Mouse (Mus musculus) small intestine, adult 2 months (tissue): ENCODE results near the gene Tmem179. TPM values are rescaled to one million over a fixed set of nuclear protein-coding genes. Genes with fewer than 3 reads are reported as not detected.

Experiments used
- H3K27ac ChIP-seq: fragments of 200-500 bp; 2 replicates; pipeline ENCODE4 v1.5.1; 2012; ENCODE audit warnings: low read depth, low read length, control low read depth, inconsistent platforms; ENCODE audit not compliant: insufficient read depth
- H3K27me3 ChIP-seq: fragments of 200-500 bp; 2 replicates; pipeline ENCODE4 v1.6.1; 2012; ENCODE audit warnings: mild to moderate bottlenecking, moderate library complexity, low read length, inconsistent platforms; ENCODE audit not compliant: control insufficient read depth, insufficient read depth
- H3K36me3 ChIP-seq: fragments of 200-500 bp; 2 replicates; pipeline ENCODE4 v1.6.1; 2012; ENCODE audit warnings: mild to moderate bottlenecking, low read length, control low read depth, inconsistent platforms; ENCODE audit not compliant: control insufficient read depth, insufficient read depth
- H3K4me1 ChIP-seq: fragments of 200-500 bp; 2 replicates; pipeline ENCODE4 v1.6.1; 2012; ENCODE audit warnings: low read length, inconsistent platforms, mixed read lengths; ENCODE audit not compliant: control insufficient read depth, insufficient read depth, insufficient read length
- H3K4me3 ChIP-seq: fragments of 200-500 bp; 2 replicates; pipeline ENCODE4 v1.5.1; 2012; ENCODE audit warnings: low read depth, mild to moderate bottlenecking, control low read depth, inconsistent platforms, low read length, moderate library complexity
- CTCF ChIP-seq: fragments of 200-500 bp; IDR thresholded peaks from 2 replicates; pipeline ENCODE4 v1.5.1; 2012; ENCODE audit warnings: low read depth, mild to moderate bottlenecking, control low read depth, inconsistent platforms, low read length, moderate library complexity, mixed read lengths; ENCODE audit not compliant: insufficient replicate concordance, insufficient read length; ENCODE audit errors: extremely low read depth
- POLR2A ChIP-seq: fragments of 200-500 bp; IDR thresholded peaks from 2 replicates; pipeline ENCODE4 v1.6.1; 2012; ENCODE audit warnings: low read depth, mild to moderate bottlenecking, control low read depth, inconsistent platforms, low read length, moderate library complexity
- WGBS: fragments of 180-500 bp; shearing (Covaris S2); methylation state at CpG from one replicate; pipeline ENCODE4 v1.1.7; 2018; 5-methylcytosine and 5-hydroxymethylcytosine counted together
- polyA plus RNA-seq: library from polyadenylated mRNA; depleted of rRNA; stranded (reverse); fragments of >200 nt; gene quantifications from 2 replicates; pipeline ENCODE4 v1.2.3, GENCODE M21; 2012

Tmem179 gene
- polyA plus RNA-seq, 1 experiment = 0.91 TPM

DNA sequence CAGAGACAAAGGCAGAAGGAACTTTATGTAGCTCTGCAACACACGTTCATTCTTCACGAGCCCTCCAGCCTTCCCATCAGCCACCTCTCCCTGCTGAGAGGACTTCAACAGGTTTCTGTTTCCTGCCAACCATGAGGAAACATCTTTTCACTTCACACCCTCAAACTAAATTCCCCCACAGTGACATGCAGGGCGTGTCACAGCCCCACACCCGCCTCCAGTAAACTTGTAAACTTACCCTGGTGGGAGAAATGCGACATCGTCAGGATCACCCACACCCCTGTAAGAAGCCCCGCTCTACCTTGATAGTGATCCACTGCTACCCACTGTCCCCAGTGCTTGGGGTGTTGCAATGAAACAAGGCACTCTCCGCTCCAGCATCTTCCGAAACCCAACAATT, 21.8 kb upstream of the Tmem179 start:
- no peak for TF ChIP-seq POLR2A
- TF ChIP-seq CTCF = no peak
- Histone ChIP-seq H3K27ac (no peak overlapping the region), H3K36me3 (no peaks in the 10 kb centered on the region), H3K27me3 (no peaks in the 10 kb centered on the region), H3K4me3 (no peak overlapping the region), H3K4me1 (peaks cover 3% of the 10 kb centered on the region)
- 62% methylated on average over 9 of the region's 9 CpGs for WGBS

DNA sequence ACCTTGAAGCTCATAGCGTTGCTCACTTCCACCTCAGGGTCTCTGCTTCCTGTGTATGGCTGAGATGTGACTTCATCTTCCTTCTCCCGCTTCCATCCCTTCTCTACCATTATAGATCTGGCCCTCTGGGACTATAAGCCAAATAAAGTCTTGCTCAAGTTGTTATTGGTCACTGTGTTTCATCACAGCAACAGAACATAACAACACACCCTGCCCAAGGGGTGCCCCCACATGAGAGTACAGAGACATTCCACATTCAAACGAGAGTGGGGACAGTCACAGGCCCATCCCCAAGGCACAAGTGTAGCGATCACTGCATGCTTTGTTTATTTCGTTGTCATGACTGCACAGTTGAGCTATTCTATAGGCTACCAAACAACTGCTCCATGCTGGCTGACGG, 20.7 kb upstream of the Tmem179 start:
- Histone ChIP-seq H3K27ac (no peak overlapping the region), H3K4me1 (no peaks in the 10 kb centered on the region), H3K36me3 (no peaks in the 10 kb centered on the region), H3K4me3 (no peak overlapping the region), H3K27me3 (no peaks in the 10 kb centered on the region)
- no peak for TF ChIP-seq CTCF
- no peak for TF ChIP-seq POLR2A
- 72% methylated on average over 6 of the region's 6 CpGs for WGBS

DNA sequence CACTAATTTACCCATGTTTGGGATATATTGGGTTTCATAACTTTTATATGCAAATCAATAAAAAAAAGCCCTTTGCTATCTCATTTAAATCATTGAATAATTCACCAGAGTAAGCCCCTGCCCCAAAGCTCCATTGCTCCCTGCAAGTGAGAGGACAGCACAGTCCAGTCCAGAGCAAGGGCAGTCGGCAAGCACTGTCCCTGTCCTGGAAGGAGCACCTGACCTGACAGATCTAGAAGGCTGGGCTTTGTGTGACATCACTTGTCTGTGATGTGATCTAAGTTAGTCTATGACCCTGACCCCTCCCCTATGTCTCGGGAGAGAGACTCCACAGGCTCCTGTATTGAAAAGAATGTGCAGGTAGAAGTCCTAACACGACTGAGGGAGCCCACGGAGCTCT, 17.2 kb upstream of the Tmem179 start:
- H3K4me3 ChIP-seq = no peak overlapping the region
- no peaks in the 10 kb centered on the region for H3K27me3 ChIP-seq
- no peak overlapping the region for H3K27ac ChIP-seq
- no peaks in the 10 kb centered on the region for H3K36me3 ChIP-seq
- no peaks in the 10 kb centered on the region for H3K4me1 ChIP-seq
- TF ChIP-seq CTCF (no peak), POLR2A (no peak)
- 50% methylated on average over 4 of the region's 4 CpGs for WGBS

DNA sequence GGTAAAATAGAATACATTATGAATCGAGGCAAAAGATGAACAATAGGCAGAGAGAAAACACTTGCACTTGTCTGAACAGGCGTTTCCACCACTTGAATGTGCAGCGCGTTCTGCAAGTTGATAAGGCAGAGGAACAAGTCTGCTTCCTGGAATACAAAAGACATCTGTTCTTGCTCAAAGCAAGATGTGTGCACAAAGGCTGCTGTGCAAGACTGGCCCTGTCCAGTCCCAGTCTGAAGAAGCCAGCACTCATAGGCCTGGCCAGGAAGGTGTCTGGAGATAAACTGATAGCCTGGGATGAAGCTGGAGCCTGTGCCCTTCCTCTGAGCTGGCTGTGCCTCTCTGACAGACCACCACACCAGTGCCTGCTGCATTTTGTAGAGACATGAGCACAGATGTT, 1.6 kb upstream of the Tmem179 start:
- no peaks in the 10 kb centered on the region for H3K4me1 ChIP-seq
- H3K27ac ChIP-seq = no peak overlapping the region
- H3K4me3 ChIP-seq = no peak overlapping the region
- no peak for TF ChIP-seq CTCF
- TF ChIP-seq POLR2A = no peak
- WGBS = 11% methylated on average over 4 of the region's 4 CpGs
- H3K36me3 ChIP-seq = no peaks in the 10 kb centered on the region
- no peaks in the 10 kb centered on the region for H3K27me3 ChIP-seq

DNA sequence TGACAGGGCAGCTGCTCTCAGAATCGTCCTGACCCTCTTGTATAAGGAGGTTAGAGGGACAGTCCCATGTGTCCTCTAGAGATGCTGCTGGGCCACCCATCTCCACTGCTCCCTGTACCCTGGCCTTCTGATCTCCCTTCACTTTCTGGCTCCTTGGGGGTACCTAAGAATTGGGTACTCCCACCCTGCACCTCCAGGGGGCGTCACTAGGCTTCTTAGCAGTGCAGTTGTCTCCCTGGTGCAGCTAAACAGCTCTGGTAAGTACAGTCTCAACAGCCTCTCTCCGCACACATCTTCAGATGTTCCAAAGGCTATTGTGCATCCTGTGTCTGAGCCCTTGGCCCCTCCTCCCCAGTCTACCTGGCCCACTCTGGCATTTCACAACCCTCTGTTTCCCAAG, 1.6 kb downstream of the Tmem179 start:
- H3K27me3 ChIP-seq = no peaks in the 10 kb centered on the region
- 40% methylated on average over 3 of the region's 3 CpGs for WGBS
- H3K36me3 ChIP-seq = no peaks in the 10 kb centered on the region
- TF ChIP-seq CTCF (no peak), POLR2A (no peak)
- no peak overlapping the region for H3K4me3 ChIP-seq
- H3K4me1 ChIP-seq = no peaks in the 10 kb centered on the region
- H3K27ac ChIP-seq = no peak overlapping the region

DNA sequence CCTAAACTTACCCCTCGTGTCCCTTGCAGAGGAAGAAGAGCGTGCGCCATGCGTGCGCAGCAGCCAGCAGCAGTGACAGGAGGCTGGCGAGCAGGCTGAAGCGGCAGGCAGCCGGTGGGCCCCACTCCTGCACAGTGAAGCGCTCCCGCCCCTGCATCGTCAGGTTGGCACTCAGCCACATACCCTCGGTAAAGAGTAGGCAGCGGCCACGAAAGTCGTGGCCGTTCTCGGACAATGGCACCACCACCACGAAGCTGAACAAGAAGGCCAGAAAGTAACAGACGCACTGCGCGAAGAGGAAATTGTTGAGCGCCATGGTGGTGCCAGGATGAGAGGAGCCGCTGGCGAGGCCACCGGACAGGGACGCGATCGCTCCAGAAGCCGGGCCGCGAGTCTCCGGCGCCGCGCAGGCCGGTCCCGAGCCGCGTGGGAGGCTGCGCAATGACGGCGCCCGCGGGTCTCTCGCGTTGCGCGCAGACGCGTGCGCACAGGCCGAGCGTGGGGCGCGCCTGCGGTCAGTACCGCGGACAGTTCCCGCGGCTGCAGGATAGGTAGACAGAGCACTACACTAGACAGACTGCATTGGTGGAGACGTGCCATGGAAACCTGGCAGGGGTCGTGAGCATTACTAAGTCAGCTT, 5.7 kb downstream of the Tmem179 start:
- WGBS = 4% methylated on average over 62 of the region's 62 CpGs
- no peaks in the 10 kb centered on the region for H3K27me3 ChIP-seq
- H3K36me3 ChIP-seq = no peaks in the 10 kb centered on the region
- H3K4me1 ChIP-seq = no peaks in the 10 kb centered on the region
- H3K4me3 ChIP-seq = no peak overlapping the region
- no peak overlapping the region for H3K27ac ChIP-seq
- no peak for TF ChIP-seq POLR2A
- TF ChIP-seq CTCF = no peak

DNA sequence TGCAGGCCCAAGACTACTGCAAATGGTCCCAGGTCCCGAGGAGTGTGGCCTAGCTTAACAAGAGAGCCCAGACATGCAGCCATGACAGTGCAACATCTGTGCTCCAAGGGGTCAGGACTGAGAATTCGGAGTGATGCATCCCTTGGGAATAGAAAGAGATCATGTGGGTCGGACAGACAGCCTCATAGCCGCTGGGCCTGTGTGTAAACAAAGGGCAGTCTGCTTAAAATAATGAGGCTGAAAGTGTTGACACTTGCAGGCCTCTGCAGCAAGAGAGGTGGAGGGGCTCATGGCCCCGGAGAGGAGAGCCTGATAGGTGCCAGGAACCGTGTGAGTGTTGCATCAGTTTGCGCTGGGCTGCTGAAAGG, 6.2 kb downstream of the Tmem179 start:
- TF ChIP-seq CTCF (no peak), POLR2A (no peak)
- no peak overlapping the region for H3K4me3 ChIP-seq

DNA sequence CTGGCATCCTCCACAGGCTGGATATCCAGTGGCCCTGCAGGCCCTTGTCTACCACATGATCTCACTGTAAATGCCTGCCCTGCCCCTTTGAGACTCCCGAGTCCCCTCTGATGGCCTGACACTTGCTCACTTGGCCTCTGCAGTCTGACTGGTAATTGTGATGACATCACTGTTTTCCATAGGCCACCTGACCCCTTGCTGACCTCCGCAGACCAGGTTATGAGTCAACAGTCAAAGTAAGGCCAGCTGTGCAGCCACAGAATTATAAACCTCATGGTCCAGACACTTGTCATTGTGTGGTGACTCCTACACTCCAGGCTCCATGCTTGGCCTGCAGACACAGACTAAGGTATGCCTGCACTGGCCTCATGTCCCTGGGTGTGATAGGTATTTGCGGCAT, 8.6 kb downstream of the Tmem179 start:
- TF ChIP-seq CTCF = no peak
- no peak for TF ChIP-seq POLR2A
- Histone ChIP-seq H3K27me3 (no peaks in the 10 kb centered on the region), H3K36me3 (no peaks in the 10 kb centered on the region), H3K4me3 (no peak overlapping the region), H3K4me1 (no peaks in the 10 kb centered on the region), H3K27ac (no peak overlapping the region)
- 66% methylated on average over 3 of the region's 3 CpGs for WGBS

More for the DNA sequence above, 6.2 kb downstream of the Tmem179 start:
- Histone ChIP-seq H3K4me1 (no peaks in the 10 kb centered on the region), H3K36me3 (no peaks in the 10 kb centered on the region), H3K27me3 (no peaks in the 10 kb centered on the region), H3K27ac (no peak overlapping the region)
- WGBS = 24% methylated on average over 7 of the region's 7 CpGs
